Mouse (Mus musculus) layer of hippocampus, postnatal 25 days (tissue): ENCODE measurements around the gene Apoo. TPM values are rescaled to one million over a fixed set of nuclear protein-coding genes. Genes with fewer than 3 reads are reported as not detected.

Source experiments
- microRNA-seq, 2 experiments: library from miRNA; unstranded; fragments of <30 nt; microRNA quantifications; one replicate each; pipeline ENCODE4 v1.2.0; 2021
- total RNA-seq, 2 experiments: library from RNA; stranded (reverse); gene quantifications; 2 replicates each; pipeline ENCODE4 v1.2.3; 2021

The Apoo gene
- total RNA-seq, 2 experiments from 2014 or later = 68.3 to 71.4 TPM

Small RNA genes within 50 kb of the gene (microRNA-seq; reads per million reads assigned to microRNA genes)
- gene Gm44477 = 0 reads per million in 2 experiments

Other genes with a start within 250 kb of the Apoo start
- 10 to 100 TPM; 25.3 to 31.6 TPM for gene Zfx, start 243.4 kb upstream of the Apoo start, total RNA-seq
- 100 to 1,000 TPM in 1 of 2 experiments, 10 to 100 TPM in 1; 99.8 to 162 TPM for gene Eif2s3x, start 154.3 kb upstream of the Apoo start, total RNA-seq
- 10 to 100 TPM; 27.2 to 32.4 TPM for gene Klhl15, start 132.5 kb upstream of the Apoo start, total RNA-seq
- gene Fam90a1b, start 340 bp upstream of the Apoo start, total RNA-seq = under 1 TPM; 0.19 to 0.20 TPM
- gene Maged1, start 175.0 kb downstream of the Apoo start, total RNA-seq = 100 to 1,000 TPM; 485 to 545 TPM